Mouse (Mus musculus) layer of hippocampus, postnatal 10 days (tissue): ENCODE results near the gene Rpp38. TPM values are rescaled to one million over a fixed set of nuclear protein-coding genes. Genes with fewer than 3 reads are reported as not detected.

Source experiments
- DNase-seq, 2 experiments: peaks; one replicate each; pipeline ENCODE4 v3.0.0; 2021; ENCODE audit warnings: low spot score in 2 of 2
- total RNA-seq, 2 experiments: library from RNA; stranded (reverse); gene quantifications; 2 replicates each; pipeline ENCODE4 v1.2.3; 2021

Rpp38 gene
- total RNA-seq, 2 experiments from 2014 or later: 8.6 to 9.1 TPM

DNA sequence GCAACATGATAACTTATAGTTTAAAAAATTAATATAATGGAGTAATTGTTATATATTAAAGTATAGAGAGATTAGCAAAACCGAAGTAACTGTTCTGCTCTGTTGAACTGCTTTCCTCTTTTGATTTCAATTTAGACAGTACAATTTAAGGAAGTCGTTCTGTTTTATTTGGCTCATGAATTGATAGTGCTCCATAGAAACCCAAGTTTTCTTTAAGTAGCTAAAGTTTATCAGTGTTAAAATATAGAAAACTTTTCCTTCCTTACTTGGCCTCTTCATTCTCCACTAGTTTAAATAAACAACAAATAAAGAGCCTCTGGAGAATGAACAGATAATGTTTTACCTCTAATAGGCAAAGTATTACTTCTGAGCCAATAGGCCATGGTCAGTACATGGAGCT is 46.2 kb downstream of the Rpp38 start:
- DNase-seq: no peak

DNA sequence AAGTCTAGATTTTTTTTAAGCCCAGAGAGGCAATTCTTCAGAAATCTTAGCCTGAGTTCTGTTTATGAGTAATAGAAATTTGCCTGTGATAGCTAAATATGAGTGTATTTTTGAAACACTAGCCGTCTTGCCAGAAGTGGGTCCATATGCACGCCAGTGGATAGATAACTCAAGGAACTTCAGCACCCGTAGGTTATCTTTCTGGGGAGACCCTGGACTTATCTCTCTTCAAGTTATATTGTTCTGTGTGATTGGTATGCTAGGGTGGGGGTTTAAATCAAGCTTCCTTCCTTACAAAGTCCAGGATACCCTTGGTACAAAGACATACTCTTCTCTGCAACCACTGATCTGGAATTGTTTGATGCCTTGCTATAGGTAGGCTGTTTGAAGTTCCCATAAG is 46.7 kb downstream of the Rpp38 start:
- DNase-seq: no peak

DNA sequence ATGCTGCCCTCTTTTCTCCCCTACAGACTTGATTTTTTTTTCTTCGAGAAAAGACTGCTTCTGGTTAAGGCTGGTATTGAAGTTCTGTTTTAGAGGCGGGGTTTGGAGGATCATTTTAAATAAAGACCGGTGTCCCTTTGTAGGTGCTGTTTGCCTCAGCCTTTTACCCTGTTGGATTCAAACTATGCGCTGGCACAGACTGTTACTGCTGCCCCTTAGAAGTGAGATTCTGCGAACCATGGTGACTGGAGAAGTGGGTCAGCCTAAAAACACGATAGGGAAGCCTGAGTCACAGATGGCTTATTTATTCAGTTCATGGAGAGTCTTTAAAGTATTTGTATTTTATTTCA is 47.3 kb downstream of the Rpp38 start:
- no peak for DNase-seq

DNA sequence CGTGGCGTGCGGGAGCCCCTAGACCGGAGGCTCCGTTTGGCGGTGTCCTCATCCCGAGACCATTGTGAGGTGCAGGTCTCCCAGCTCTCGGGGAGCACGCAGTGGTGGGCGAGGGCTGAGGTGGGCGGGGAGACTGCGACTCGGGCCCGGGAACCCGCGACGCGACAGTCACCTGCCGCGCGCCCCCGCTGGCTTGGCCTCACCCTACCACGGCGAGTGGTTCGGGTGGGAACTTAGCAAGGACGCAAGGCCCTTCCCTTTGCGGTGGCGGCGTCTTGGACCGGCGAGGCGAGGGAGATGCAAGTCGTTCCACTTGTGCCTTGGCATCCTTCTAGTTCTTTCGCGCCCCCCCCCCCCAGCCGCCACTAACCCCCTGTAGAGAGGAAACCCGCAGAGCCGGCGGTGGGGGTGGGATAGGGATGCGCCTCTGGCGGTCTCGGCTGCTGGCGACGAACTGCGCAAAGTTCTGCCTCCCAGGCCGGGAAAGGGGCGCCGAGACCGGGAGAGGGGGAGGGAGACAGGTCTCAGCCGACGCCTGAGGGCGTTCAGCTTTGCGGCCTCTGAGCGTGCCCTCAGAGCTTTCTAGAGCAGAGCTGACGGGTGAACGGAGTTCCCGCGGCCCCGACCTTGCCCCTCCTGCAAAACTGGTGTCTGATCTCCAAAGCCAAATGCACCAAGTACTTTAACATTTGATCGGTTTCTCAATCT is 47.8 kb downstream of the Rpp38 start:
- DNase-seq: peak; percentile 68 to 74

DNA sequence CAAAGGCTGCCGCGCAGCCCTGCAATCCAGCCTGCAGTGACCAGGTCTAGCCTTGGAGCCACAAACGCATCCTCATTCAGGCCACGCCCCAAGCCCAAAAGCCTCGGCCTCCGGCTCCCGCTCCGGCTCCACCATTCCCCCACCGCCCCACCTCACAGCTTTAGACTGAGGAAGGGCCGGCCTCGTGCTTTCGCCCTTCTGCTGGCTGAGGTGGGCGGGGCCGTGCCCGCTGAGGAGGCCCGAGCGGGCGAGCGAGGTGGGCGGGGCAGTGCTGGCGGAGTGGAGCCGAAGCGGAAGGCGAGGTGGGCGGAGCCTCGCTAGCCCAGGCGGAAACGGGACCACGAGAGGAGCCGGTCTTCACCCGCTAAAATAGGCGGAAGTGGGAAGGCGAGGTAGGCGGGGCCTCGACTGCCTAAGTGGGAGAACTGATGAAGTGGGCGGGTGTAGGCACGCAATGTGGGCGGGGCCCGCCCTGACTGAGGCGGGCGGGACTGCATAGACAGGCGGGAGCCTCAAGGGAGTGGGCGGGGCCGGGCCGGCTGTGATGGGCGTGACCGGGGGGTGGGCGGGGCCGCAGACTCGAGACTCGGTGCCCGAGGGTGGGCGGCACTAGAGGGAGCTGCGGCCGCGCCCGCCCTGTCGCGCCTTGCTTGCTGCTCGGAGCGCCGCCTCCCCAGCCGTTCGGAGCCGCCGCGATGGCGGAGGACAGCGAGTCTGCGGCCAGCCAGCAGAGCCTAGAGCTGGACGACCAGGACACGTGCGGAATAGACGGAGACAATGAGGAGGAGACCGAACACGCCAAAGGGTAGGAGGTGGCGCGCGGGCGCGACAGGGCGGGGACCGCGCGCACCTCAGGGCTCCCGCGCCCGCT is 48.6 kb downstream of the Rpp38 start, which contains the start of gene Nmt2:
Nmt2 (plus strand) TSS at position 611 of the 871 bp plus-strand sequence.
- peak; percentile 98 for DNase-seq

DNA sequence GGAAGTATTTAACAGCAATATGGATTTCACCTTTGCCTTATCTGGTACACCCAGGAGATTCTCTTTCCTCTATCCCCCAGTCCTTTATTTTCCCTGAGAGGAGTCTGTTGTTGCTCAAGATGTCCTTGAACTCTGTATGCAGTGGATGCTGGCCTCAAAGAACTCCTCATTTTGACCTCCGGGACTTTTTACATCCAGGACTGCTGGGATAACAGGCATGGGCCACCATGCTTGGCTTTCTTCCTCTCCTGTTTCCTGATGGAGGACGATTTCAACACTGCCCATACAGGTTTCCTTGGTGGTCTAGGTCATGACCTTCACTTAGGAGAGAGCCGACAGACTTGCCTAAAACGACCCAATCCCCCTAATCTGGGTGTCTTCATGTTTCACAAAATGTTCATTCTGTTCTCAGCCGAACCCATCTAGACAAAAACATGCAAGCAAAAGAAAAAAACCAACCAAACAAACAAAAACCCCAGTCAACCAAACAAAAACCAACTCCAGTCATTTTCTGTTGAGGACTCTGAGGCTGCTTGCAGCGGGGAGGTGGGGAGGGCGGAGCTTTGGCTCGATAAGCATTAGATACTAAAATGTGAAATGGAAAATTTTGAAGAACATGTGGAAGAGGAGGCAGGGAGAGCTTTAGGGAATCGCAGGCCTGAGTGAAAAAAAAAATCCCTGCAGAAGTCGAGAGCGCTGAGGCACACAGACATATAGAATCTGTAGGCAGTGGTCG is 49.4 kb downstream of the Rpp38 start:
- DNase-seq: peak in 1 of 2 experiments; percentile 20

DNA sequence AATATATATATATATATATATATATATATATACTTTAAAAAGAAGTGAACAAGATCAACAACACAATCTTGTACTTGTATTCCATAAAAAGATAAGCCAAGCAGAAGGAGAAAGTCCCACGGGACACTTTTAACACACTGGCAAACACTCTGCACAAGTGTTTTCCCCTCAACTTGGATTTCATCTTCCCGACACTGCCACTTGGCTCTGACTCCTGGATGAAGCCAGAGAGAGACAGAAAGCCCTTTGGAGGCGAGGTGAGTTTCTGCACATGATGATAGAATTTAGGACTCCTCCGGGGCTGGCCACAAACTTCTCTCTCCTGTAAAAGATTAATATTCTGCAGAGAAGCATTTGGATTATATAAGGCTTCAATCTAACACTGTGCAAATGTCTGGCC is 51.1 kb downstream of the Rpp38 start:
- DNase-seq: no peak

Other genes with a start within 250 kb of the Rpp38 start
- 10 to 100 TPM; 56.6 to 59.2 TPM for gene Fam171a1, start 218.4 kb downstream of the Rpp38 start, total RNA-seq
- gene Nmt2, start 48.4 kb downstream of the Rpp38 start, total RNA-seq: 10 to 100 TPM; 76.4 to 78.5 TPM
- gene Acbd7, start 3.5 kb upstream of the Rpp38 start, total RNA-seq: 1 to 10 TPM; 1.9 to 2.0 TPM
- not detected for gene Olah, start 64.6 kb upstream of the Rpp38 start, total RNA-seq
- 1 to 10 TPM; 5.8 to 6.8 TPM for gene Meig1, start 90.0 kb upstream of the Rpp38 start, total RNA-seq
- 10 to 100 TPM; 10.6 to 13.5 TPM for gene Dclre1c, start 91.5 kb upstream of the Rpp38 start, total RNA-seq
- gene Suv39h2, start 142.4 kb upstream of the Rpp38 start, total RNA-seq: 1 to 10 TPM; 4.7 to 4.8 TPM
- gene Gm45902, start 180.1 kb upstream of the Rpp38 start, total RNA-seq: 1 to 10 TPM; 6.7 to 7.0 TPM
- gene Hspa14, start 180.2 kb upstream of the Rpp38 start, total RNA-seq: 10 to 100 TPM; 47.0 to 48.8 TPM
- gene Cdnf, start 180.4 kb upstream of the Rpp38 start, total RNA-seq: 1 to 10 TPM in 1 of 2 experiments, under 1 TPM in 1; 0.98 to 1.4 TPM
- gene Fam107b, start 237.8 kb upstream of the Rpp38 start, total RNA-seq: 10 to 100 TPM; 22.3 to 25.6 TPM